Mouse (Mus musculus) myocyte (in vitro differentiated cells): ENCODE measurements around the gene Raet1e.
"Not testable (repeated sequence)": the region's sequence is repeated elsewhere in the genome, so short reads cannot be mapped to it uniquely, and the experiment has no call there.

Source experiments
- MYOG ChIP-seq, 3 experiments: IDR thresholded peaks; one replicate each; pipeline ENCODE4 v1.6.1; 2011; ENCODE audit warnings: control low read depth in 2 of 3, low read depth in 2 of 3, mild to moderate bottlenecking in 2 of 3; ENCODE audit not compliant: insufficient read length in 2 of 3, control insufficient read depth in 1 of 3, insufficient read depth in 1 of 3
- POLR2A ChIP-seq: IDR thresholded peaks from one replicate; pipeline ENCODE4 v1.6.1; 2011; ENCODE audit warnings: low read depth, mild to moderate bottlenecking, control low read depth, moderate library complexity; ENCODE audit not compliant: insufficient read length
- POLR2AphosphoS2 ChIP-seq: IDR thresholded peaks from one replicate; pipeline ENCODE4 v1.6.1; 2011; ENCODE audit warnings: low read depth, control low read depth; ENCODE audit not compliant: insufficient read length
- SRF ChIP-seq: IDR thresholded peaks from one replicate; pipeline ENCODE4 v1.6.1; 2011; ENCODE audit warnings: low read depth; ENCODE audit not compliant: control insufficient read depth, insufficient read length
- TCF12 ChIP-seq: IDR thresholded peaks from one replicate; pipeline ENCODE4 v1.6.1; 2011; ENCODE audit warnings: mild to moderate bottlenecking, control low read depth; ENCODE audit not compliant: poor library complexity, insufficient read depth, severe bottlenecking
- USF1 ChIP-seq: IDR thresholded peaks from one replicate; pipeline ENCODE4 v1.6.1; 2011; ENCODE audit warnings: low read depth, mild to moderate bottlenecking, control low read depth, moderate library complexity

- not testable (repeated sequence) for TF ChIP-seq MYOG (IDR thresholded peaks at IDR 0.05; ENCODE audit: control insufficient read depth in 1 of 3, insufficient read depth in 1 of 3, insufficient read length in 2 of 3, low read depth in 2 of 3); SRF; POLR2A; USF1; TCF12; POLR2AphosphoS2
These were observed 233.2 kb downstream of the Raet1e start for GRCm38 (mm10) chr10:22391616-22392015.
